Mouse (Mus musculus) brown adipose tissue, adult 24 weeks (tissue): ENCODE results near the gene 1700029I15Rik. TPM values are rescaled to one million over a fixed set of nuclear protein-coding genes. Genes with fewer than 3 reads are reported as not detected.
"Not testable (repeated sequence)": the region's sequence is repeated elsewhere in the genome, so short reads cannot be mapped to it uniquely, and the experiment has no call there.

Experiments used
- H3K27ac ChIP-seq: fragments of 200-500 bp; replicated peaks from 2 replicates; pipeline ENCODE4 v1.5.1; 2012; ENCODE audit warnings: low read depth, mild to moderate bottlenecking, low read length
- H3K4me1 ChIP-seq: fragments of 200-500 bp; 2 replicates; pipeline ENCODE4 v1.6.1; 2012; ENCODE audit warnings: low read length, mixed read lengths; ENCODE audit not compliant: control insufficient read depth, insufficient read depth, insufficient read length
- H3K4me3 ChIP-seq: fragments of 200-500 bp; 2 replicates; pipeline ENCODE4 v1.5.1; 2012; ENCODE audit warnings: low read depth, mild to moderate bottlenecking, low read length, moderate library complexity; ENCODE audit not compliant: insufficient read depth
- polyA plus RNA-seq: library from polyadenylated mRNA; stranded (reverse); fragments of >200 nt; gene quantifications from 2 replicates; pipeline ENCODE4 v1.2.4, GENCODE M21; 2012; ENCODE audit not compliant: missing spikeins, insufficient read depth, insufficient read length

The 1700029I15Rik gene
- polyA plus RNA-seq, 1 experiment: 4.1 TPM

DNA sequence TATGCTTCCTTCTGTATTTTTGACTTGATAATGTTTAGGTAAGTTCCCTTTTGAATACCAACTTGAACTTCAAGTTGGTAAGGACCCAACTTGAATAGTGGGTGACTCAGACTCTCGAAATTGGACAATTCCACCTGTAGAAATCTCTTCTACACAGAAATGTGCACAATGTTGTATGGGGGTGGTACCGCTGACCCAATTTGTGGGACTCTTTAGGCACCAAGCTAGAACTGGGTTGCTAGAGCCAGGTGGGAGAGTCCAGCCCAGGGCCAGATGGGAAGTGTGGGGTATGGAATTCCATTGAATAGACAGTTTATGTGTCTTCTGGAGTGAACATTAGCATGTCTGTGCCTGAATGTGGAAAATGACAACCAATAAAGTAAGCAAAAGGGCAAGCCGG lies 13.2 kb downstream of the 1700029I15Rik start:
- no peak overlapping the region for H3K27ac ChIP-seq
- no peak overlapping the region for H3K4me3 ChIP-seq
- H3K4me1 ChIP-seq: no peaks in the 10 kb centered on the region; the same call in 1 of the 2 replicates

DNA sequence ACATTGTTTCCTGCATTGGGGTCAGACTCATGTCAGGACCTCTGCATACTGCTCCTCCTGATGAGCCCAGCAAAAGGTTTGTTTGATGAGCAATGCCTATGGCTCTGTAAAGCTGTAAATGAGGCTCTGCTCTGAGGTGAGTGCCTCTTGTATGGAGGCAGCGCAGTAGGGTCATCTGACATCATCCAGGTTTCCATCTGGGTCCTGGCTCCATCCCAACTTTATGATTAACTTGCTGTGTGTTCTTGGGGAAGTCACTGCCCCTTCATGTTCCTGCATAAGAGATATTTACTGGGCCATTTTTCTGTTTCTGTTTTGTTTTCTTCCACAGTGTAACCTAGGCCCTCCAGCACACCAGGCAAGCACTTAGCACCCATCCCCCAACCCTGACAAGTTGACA lies 15.1 kb downstream of the 1700029I15Rik start:
- Histone ChIP-seq H3K27ac (no peak overlapping the region), H3K4me1 (no peaks in the 10 kb centered on the region), H3K4me3 (no peak overlapping the region)

- not testable (repeated sequence) for H3K4me3 ChIP-seq, H3K4me1 ChIP-seq, H3K27ac ChIP-seq
Measured at GRCm38 (mm10) chr2:92399877-92400276, 17.5 kb downstream of the 1700029I15Rik start.

- H3K4me3 ChIP-seq: peak overlapping the region; percentile 52
- H3K4me1 ChIP-seq: no peaks in the 10 kb centered on the region; the same call in 1 of the 2 replicates
- no peak overlapping the region for H3K27ac ChIP-seq
Measured at GRCm38 (mm10) chr2:92400682-92401081, 18.3 kb downstream of the 1700029I15Rik start.

DNA sequence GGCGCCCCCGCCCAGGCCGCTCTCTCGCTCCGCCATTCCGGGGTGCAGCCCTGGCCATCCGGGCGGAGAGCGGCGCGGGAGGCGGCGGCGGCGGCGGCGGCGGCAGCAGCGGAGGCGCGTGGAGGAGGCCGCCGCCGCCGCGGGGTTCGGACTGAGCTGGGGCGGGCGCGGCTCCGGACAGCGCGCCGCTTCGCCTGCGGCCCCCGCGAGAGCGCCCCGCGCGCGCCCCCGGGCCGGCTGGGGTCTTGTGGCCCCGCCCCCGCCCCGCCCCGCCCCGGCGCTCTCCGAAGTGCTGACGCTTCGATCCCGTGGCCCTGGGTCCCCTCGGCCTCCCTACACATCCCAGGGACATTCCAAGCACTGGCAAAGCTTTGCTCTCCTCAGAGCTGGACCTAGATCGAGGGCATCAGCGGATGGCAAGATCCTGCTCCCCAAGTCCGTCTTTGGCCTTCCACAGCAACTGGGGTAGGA lies 18.8 kb downstream of the 1700029I15Rik start, which contains the start of gene Mapk8ip1:
Gene Mapk8ip1, minus strand, starts transcription at position 173 of the 471 bp plus-strand sequence.
- H3K27ac ChIP-seq: no peak within 1 kb of the TSS
- no peaks in the 10 kb centered on the region; the same call in 1 of the 2 replicates for H3K4me1 ChIP-seq
- H3K4me3 ChIP-seq: peak within 1 kb of the TSS; percentile 52

- no peak overlapping the region for H3K4me3 ChIP-seq
- no peaks in the 10 kb centered on the region; the same call in 1 of the 2 replicates for H3K4me1 ChIP-seq
- no peak overlapping the region for H3K27ac ChIP-seq
Measured at GRCm38 (mm10) chr2:92402591-92403326, 20.4 kb downstream of the 1700029I15Rik start.

- no peak overlapping the region for H3K27ac ChIP-seq
- no peaks in the 10 kb centered on the region; the same call in 1 of the 2 replicates for H3K4me1 ChIP-seq
- no peak overlapping the region for H3K4me3 ChIP-seq
Measured at GRCm38 (mm10) chr2:92403776-92404319, 21.5 kb downstream of the 1700029I15Rik start.

- no peak overlapping the region for H3K27ac ChIP-seq
Measured at GRCm38 (mm10) chr2:92404737-92405136, 22.4 kb downstream of the 1700029I15Rik start.

GRCm38 (mm10) chr2:92405687-92406086 lies 23.3 kb downstream of the 1700029I15Rik start:
- Histone ChIP-seq H3K4me3 (no peak overlapping the region), H3K27ac (no peak overlapping the region), H3K4me1 (no peaks in the 10 kb centered on the region; the same call in 1 of the 2 replicates)

More at GRCm38 (mm10) chr2:92404737-92405136, 22.4 kb downstream of the 1700029I15Rik start:
- H3K4me3 ChIP-seq: no peak overlapping the region
- no peaks in the 10 kb centered on the region; the same call in 1 of the 2 replicates for H3K4me1 ChIP-seq

DNA sequence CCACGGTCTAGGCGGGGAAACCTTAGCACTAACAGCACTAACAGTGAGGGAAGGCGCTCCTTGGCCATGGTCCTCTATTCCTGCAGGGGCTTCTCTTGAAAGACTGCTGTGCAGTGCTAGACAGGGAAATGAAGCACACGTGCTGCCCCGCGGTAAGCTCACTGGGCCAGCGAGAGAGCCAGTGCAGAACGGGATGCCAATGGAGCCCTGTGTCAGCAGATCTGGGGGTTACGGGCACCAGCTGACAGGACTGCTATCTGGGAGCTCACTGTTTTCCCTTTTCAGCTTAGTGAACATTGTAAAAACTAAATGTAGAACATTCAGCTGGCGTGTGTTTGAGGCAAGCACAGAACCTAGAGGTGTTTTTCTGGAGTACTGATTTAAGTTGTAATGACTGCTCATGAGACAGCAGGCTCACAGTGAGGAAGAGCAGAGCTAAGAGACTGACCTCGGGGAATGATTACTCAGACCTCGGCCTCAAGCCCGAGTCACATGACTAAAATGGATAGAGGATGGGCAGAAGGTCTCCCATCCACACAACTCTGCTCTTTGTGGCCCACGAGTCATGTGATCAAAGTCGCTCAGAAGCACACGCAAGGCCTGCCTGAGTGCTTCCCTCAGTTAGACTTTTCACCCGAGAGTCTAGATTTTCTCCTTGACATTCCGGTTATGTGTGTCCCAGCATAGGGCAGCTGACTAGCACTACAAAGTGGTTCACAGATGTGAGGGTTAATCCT lies 26.1 kb downstream of the 1700029I15Rik start:
- H3K4me3 ChIP-seq: no peak overlapping the region
- 0 out of 2 replicates have a peak, but pooled peaks cover 3% of the 10 kb centered on the region for H3K4me1 ChIP-seq
- no peak overlapping the region for H3K27ac ChIP-seq

DNA sequence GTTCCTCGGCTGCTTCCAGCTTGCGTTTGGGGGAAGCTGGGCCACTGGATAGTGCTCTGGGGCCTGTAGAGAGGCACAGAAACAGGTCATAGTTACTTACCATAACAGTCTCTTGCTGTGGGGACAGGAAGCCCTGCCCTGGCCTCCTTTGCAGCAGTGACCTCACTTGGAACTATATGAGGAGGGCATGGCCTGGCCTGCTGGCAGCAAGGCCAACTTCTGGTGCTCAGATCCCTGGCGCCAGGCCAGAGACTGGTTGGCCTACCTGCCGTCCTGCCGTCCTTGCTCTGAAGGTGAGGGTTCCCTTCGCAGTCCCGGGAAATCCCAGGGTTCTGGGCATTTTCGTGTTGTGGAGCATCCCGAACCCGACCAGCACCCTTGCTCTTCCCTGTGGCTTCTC lies 29.4 kb downstream of the 1700029I15Rik start:
- Histone ChIP-seq H3K4me3 (no peak overlapping the region), H3K4me1 (0 out of 2 replicates have a peak, but pooled peaks cover 3% of the 10 kb centered on the region), H3K27ac (no peak overlapping the region)

- Histone ChIP-seq H3K4me3 (no peak overlapping the region), H3K27ac (peak overlapping the region; percentile 91), H3K4me1 (peaks cover 42% of the 10 kb centered on the region)
Measured at GRCm38 (mm10) chr2:92421723-92422387, 39.5 kb downstream of the 1700029I15Rik start.

DNA sequence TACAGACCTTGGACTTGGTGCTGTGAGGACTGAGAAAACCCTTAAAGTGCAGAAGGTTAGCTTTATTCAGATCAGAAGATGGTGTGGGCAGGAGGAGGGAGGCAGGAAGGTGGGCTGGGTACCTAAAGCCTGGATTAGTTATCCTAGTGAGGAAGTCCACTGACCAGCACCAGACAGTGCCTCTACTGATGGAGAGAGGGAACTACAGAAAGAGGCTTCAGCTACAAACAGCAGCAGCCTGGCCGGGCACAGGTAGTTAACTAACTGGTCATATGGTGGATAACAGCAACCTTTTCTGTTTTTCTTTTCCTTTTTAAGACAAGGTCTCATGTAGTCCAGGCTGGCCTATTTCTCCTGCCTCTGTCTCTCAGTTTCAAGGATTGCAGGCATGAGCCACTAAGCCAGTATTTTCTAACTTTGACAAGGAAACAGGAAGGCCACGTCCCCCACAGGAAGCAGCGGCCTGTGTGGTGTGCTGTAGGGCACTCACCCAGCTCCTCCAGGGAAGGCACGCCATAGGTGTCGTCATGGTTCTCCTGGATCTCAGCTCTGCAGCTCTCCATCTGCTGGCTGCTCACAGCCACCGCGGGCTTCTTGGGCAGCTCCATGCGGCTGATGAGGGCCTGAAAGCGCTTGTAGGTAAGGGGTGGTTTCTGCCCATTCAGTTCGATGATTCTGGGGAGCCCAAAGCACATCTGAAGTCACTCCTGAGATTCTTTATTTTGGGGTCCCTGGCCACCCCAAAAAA lies 40.2 kb downstream of the 1700029I15Rik start:
- Histone ChIP-seq H3K27ac (peak overlapping the region; percentile 91), H3K4me1 (peaks cover 48% of the 10 kb centered on the region), H3K4me3 (no peak overlapping the region)

GRCm38 (mm10) chr2:92423156-92423555 lies 40.8 kb downstream of the 1700029I15Rik start:
- Histone ChIP-seq H3K4me1 (peaks cover 54% of the 10 kb centered on the region), H3K4me3 (no peak overlapping the region), H3K27ac (peak overlapping the region; percentile 91)
